Mouse (Mus musculus) forebrain, embryonic 15.5 days (tissue): ENCODE data around the gene Afap1. TPM values are rescaled to one million over a fixed set of nuclear protein-coding genes. Genes with fewer than 3 reads are reported as not detected.

Source experiments
- ATAC-seq: fragments of 200-750 bp; cut with Nextera tagmentation; replicated peaks from 2 replicates; pipeline ENCODE4 v1.8.0; 2017; ENCODE audit warnings: mild to moderate bottlenecking, moderate TSS enrichment, moderate library complexity
- H3K27ac ChIP-seq: fragments of 300-500 bp; sonication (generic); replicated peaks from 2 replicates; pipeline ENCODE4 v1.5.1; 2015; ENCODE audit warnings: mild to moderate bottlenecking, inconsistent platforms
- H3K27me3 ChIP-seq: fragments of 300-500 bp; sonication (generic); 2 replicates; pipeline ENCODE4 v1.6.1; 2015; ENCODE audit warnings: inconsistent platforms
- H3K36me3 ChIP-seq: fragments of 300-500 bp; sonication (generic); 2 replicates; pipeline ENCODE4 v1.6.1; 2015; ENCODE audit warnings: mild to moderate bottlenecking, inconsistent platforms
- H3K4me1 ChIP-seq: fragments of 300-500 bp; sonication (generic); 2 replicates; pipeline ENCODE4 v1.6.1; 2015; ENCODE audit warnings: inconsistent platforms
- H3K4me2 ChIP-seq: fragments of 300-500 bp; sonication (generic); replicated peaks from 2 replicates; pipeline ENCODE4 v1.6.1; 2015; ENCODE audit warnings: mild to moderate bottlenecking, inconsistent platforms
- H3K4me3 ChIP-seq: fragments of 300-500 bp; sonication (generic); 2 replicates; pipeline ENCODE4 v1.5.1; 2015; ENCODE audit warnings: mild to moderate bottlenecking, inconsistent platforms
- H3K9ac ChIP-seq: fragments of 300-500 bp; sonication (generic); replicated peaks from 2 replicates; pipeline ENCODE4 v1.6.1; 2015; ENCODE audit warnings: mild to moderate bottlenecking, inconsistent platforms
- H3K9me3 ChIP-seq: fragments of 300-500 bp; sonication (generic); 2 replicates; pipeline ENCODE4 v1.6.1; 2016; ENCODE audit warnings: inconsistent platforms
- WGBS: fragments of 180-500 bp; shearing (Covaris S2); methylation state at CpG from one replicate; pipeline ENCODE4 v1.1.7; 2015; ENCODE audit warnings: mixed read lengths; 5-methylcytosine and 5-hydroxymethylcytosine counted together
- polyA plus RNA-seq: library from polyadenylated mRNA; unstranded; fragments of >200 nt; fragmentation: Nextera tagmentation; extraction: Ambion mirVana; gene quantifications from 2 replicates; pipeline ENCODE4 v1.2.1, GENCODE M21; 2015

Gene Afap1
- polyA plus RNA-seq, 1 experiment from 2014 or later = 52.5 TPM

- WGBS = 81% methylated on average over 6 of the region's 6 CpGs
- Histone ChIP-seq H3K36me3 (peaks cover 44% of the 10 kb centered on the region), H3K9ac (no peak overlapping the region), H3K4me3 (no peak overlapping the region), H3K4me2 (no peak overlapping the region), H3K27ac (no peak overlapping the region), H3K4me1 (peaks cover 8% of the 10 kb centered on the region; the same call in 1 of the 2 replicates), H3K9me3 (no peaks in the 10 kb centered on the region), H3K27me3 (no peaks in the 10 kb centered on the region)
- ATAC-seq = no peak
Measured at GRCm38 (mm10) chr5:35989506-35989905, 96.4 kb downstream of the Afap1 start.

DNA sequence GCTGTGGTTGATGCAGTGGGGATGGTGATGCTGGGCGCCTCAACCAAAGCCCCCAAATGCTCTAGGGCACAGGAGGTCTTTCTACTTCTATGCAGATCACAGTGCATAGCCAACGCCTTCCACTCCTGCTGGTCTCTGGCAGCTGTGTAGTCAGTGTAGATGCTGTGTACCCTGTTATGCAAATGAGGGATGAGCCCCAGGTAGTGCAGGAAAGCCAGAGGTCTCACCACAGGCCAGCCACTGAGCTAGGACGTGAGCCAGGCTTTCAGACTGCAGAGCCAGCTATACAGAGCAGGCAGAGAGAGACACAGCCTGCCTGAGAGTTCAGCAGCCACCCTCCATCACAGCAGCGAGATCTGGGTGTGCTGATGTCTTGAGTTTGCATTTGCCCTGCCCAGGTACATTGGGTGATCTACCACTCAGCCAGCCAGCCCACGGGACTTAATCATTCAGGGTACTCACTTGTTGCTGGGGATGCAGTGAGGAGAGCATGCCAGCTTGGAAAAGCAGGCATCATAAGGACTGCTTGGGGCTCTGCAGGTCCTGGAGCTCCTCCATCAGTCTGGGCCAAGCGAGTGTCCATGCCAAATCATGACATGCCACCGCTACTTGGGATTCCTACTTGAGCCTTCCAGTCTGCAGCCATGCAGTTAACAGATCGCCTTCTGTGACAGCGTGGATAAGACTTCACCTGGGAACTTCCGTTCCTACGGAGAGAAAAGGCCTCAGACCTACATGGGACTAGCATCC lies 97.0 kb downstream of the Afap1 start:
- H3K27ac ChIP-seq = no peak overlapping the region
- H3K4me1 ChIP-seq = peaks cover 7% of the 10 kb centered on the region; the same call in 1 of the 2 replicates
- H3K4me3 ChIP-seq = no peak overlapping the region
- H3K9ac ChIP-seq = no peak overlapping the region
- no peak for ATAC-seq
- H3K4me2 ChIP-seq = no peak overlapping the region
- 79% methylated on average over 11 of the region's 11 CpGs for WGBS
- no peaks in the 10 kb centered on the region for H3K9me3 ChIP-seq
- H3K36me3 ChIP-seq = peaks cover 39% of the 10 kb centered on the region
- H3K27me3 ChIP-seq = no peaks in the 10 kb centered on the region

DNA sequence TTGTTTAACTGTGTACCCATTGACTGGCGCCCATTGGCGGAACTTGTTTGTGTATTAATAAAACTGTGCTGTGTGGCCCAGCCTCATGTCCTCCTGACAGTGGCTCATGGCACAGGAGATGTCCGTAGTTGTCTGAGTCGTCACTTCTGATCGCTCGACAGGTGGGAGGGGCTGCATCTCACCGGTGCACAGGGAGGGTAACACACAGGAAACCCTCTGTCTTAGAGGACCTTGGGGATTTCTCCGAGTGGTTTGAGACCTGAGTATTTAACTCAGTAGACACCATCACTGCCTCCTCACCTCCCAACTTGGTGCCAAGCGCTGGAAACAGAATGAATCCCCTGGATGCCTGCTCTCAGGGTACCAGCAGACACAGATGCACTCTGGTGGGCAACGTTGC lies 110.7 kb downstream of the Afap1 start:
- no peaks in the 10 kb centered on the region for H3K9me3 ChIP-seq
- H3K36me3 ChIP-seq = peaks cover 29% of the 10 kb centered on the region
- no peak overlapping the region for H3K4me2 ChIP-seq
- no peak for ATAC-seq
- H3K27ac ChIP-seq = no peak overlapping the region
- no peak overlapping the region for H3K9ac ChIP-seq
- H3K4me3 ChIP-seq = no peak overlapping the region
- H3K4me1 ChIP-seq = peaks cover 9% of the 10 kb centered on the region
- WGBS = 87% methylated on average over 10 of the region's 10 CpGs
- no peaks in the 10 kb centered on the region for H3K27me3 ChIP-seq

DNA sequence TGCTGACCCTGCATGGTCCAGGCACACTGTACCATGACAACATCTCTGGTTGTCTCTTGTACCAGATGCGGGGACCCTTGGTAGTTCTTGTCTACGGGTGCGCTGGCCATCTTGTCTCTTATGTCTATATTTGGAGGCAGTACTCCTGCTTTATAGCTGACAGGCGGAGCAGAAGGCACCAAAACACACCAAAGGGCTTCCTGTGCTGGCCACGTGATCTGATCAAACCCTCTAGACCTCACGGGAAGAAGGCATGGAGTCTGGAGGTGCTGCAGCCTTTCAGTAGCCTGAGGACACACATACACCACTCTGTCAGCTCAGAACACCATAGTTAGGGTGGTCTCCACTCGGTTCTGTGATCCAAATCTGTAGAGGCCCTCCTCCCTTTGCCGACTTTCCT lies 113.0 kb downstream of the Afap1 start:
- Histone ChIP-seq H3K27me3 (no peaks in the 10 kb centered on the region), H3K4me2 (no peak overlapping the region), H3K27ac (no peak overlapping the region), H3K4me1 (peaks cover 9% of the 10 kb centered on the region), H3K36me3 (peaks cover 8% of the 10 kb centered on the region), H3K4me3 (no peak overlapping the region), H3K9me3 (no peaks in the 10 kb centered on the region), H3K9ac (no peak overlapping the region)
- ATAC-seq = no peak
- 82% methylated on average over 8 of the region's 8 CpGs for WGBS

- no peak overlapping the region for H3K27ac ChIP-seq
- ATAC-seq = no peak
- no peak overlapping the region for H3K9ac ChIP-seq
- H3K27me3 ChIP-seq = no peaks in the 10 kb centered on the region
- 85% methylated on average over 5 of the region's 5 CpGs for WGBS
- no peaks in the 10 kb centered on the region for H3K9me3 ChIP-seq
- peaks cover 9% of the 10 kb centered on the region for H3K4me1 ChIP-seq
- peaks cover 3% of the 10 kb centered on the region; the same call in 1 of the 2 replicates for H3K36me3 ChIP-seq
- no peak overlapping the region for H3K4me3 ChIP-seq
- H3K4me2 ChIP-seq = no peak overlapping the region
Measured at GRCm38 (mm10) chr5:36006586-36006985, 113.5 kb downstream of the Afap1 start.

DNA sequence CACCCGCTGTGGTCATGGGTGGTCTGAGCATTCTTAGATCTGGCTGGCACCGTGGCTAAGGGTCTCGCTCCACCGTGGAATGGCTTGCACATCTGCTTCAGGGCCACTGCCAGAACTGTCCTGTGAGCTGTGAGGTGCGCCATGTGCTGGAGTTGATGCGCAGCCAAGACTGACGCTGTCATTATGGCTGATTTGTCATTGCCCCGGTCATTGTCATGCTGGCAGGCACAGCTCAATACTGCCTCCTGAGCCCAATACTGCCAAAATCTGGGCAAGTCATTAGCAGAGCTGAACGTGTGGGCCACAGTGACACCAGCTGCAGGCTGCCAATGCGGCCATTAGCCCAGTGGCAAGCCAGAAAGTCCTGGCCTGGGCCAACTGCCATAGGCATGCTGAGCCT lies 114.5 kb downstream of the Afap1 start:
- Histone ChIP-seq H3K27ac (no peak overlapping the region), H3K27me3 (no peaks in the 10 kb centered on the region), H3K9ac (no peak overlapping the region), H3K4me2 (no peak overlapping the region), H3K4me3 (no peak overlapping the region), H3K36me3 (0 out of 2 replicates have a peak, but pooled peaks cover 3% of the 10 kb centered on the region), H3K4me1 (peaks cover 9% of the 10 kb centered on the region), H3K9me3 (no peaks in the 10 kb centered on the region)
- 44% methylated on average over 10 of the region's 10 CpGs for WGBS
- ATAC-seq = peak; percentile 69

GRCm38 (mm10) chr5:36009405-36009804 lies 116.3 kb downstream of the Afap1 start:
- Histone ChIP-seq H3K4me2 (no peak overlapping the region), H3K4me3 (no peak overlapping the region), H3K27ac (no peak overlapping the region), H3K4me1 (peaks cover 9% of the 10 kb centered on the region), H3K9me3 (no peaks in the 10 kb centered on the region), H3K36me3 (0 out of 2 replicates have a peak, but pooled peaks cover 3% of the 10 kb centered on the region), H3K27me3 (no peaks in the 10 kb centered on the region), H3K9ac (no peak overlapping the region)
- WGBS = 92% methylated on average over 4 of the region's 4 CpGs
- ATAC-seq = no peak

GRCm38 (mm10) chr5:36018366-36018765 lies 125.2 kb downstream of the Afap1 start:
- WGBS = 84% methylated on average over 3 of the region's 3 CpGs
- Histone ChIP-seq H3K4me3 (no peak overlapping the region), H3K36me3 (no peaks in the 10 kb centered on the region), H3K27me3 (no peaks in the 10 kb centered on the region), H3K9ac (no peak overlapping the region), H3K9me3 (no peaks in the 10 kb centered on the region), H3K4me1 (no peaks in the 10 kb centered on the region), H3K4me2 (no peak overlapping the region), H3K27ac (no peak overlapping the region)
- ATAC-seq = no peak

DNA sequence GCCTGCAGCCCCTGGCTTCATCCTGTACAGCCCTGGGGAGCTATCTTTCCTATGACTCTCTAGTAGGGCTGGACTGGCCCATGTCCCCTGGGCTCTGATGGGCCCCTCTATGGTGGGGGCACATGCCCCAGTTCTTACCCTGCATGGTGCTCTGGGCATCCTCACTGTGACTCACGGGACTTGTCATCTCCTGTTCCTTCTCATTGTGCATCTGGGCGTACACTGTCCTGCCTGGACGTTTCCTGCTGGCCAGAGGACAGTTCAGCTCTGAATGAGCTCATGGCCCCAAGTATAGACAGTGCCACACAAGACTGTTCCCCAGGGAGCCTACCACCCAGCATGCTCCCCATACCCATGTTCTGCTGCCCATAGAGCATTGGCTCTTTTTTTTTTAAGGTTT lies 128.0 kb downstream of the Afap1 start:
- Histone ChIP-seq H3K27ac (no peak overlapping the region), H3K9ac (no peak overlapping the region), H3K36me3 (no peaks in the 10 kb centered on the region), H3K27me3 (no peaks in the 10 kb centered on the region), H3K4me1 (no peaks in the 10 kb centered on the region), H3K4me2 (no peak overlapping the region), H3K9me3 (no peaks in the 10 kb centered on the region), H3K4me3 (no peak overlapping the region)
- 84% methylated on average over 3 of the region's 3 CpGs for WGBS
- ATAC-seq = no peak

DNA sequence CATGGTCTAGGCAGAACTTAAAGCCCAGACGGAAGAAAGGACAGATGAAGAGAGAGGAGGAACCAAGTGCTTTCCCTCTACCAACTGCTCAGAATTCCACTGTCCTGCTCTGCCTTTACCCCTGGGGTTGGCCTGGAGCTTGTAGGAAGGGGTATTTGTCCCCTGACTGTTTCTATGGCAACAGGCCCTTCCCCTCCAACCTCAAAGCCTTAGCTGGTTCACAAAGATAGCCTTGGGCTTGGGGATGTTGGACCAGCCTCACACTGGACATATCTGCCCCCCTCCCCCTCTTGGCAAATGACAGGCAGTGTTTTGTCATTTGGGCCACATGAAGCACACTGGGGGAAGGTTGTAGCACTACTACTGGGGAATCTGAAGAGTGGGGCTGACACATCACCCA lies 129.2 kb downstream of the Afap1 start:
- H3K27me3 ChIP-seq = no peaks in the 10 kb centered on the region
- H3K4me3 ChIP-seq = no peak overlapping the region
- WGBS = 87% methylated on average over 1 of the region's 1 CpGs
- no peak overlapping the region for H3K27ac ChIP-seq
- H3K36me3 ChIP-seq = no peaks in the 10 kb centered on the region
- no peak overlapping the region for H3K9ac ChIP-seq
- H3K4me1 ChIP-seq = no peaks in the 10 kb centered on the region
- no peak for ATAC-seq
- H3K9me3 ChIP-seq = no peaks in the 10 kb centered on the region
- H3K4me2 ChIP-seq = no peak overlapping the region

- Histone ChIP-seq H3K36me3 (no peaks in the 10 kb centered on the region), H3K27me3 (no peaks in the 10 kb centered on the region), H3K4me3 (no peak overlapping the region), H3K9me3 (no peaks in the 10 kb centered on the region), H3K9ac (no peak overlapping the region), H3K4me2 (no peak overlapping the region), H3K4me1 (no peaks in the 10 kb centered on the region), H3K27ac (no peak overlapping the region)
- ATAC-seq = no peak
- WGBS = 90% methylated on average over 9 of the region's 9 CpGs
Measured at GRCm38 (mm10) chr5:36024003-36024685, 131.0 kb downstream of the Afap1 start.

- Histone ChIP-seq H3K4me3 (no peak overlapping the region), H3K4me1 (no peaks in the 10 kb centered on the region), H3K27me3 (no peaks in the 10 kb centered on the region), H3K4me2 (no peak overlapping the region), H3K27ac (no peak overlapping the region), H3K9me3 (no peaks in the 10 kb centered on the region), H3K36me3 (no peaks in the 10 kb centered on the region), H3K9ac (no peak overlapping the region)
- 78% methylated on average over 4 of the region's 4 CpGs for WGBS
- ATAC-seq = no peak
Measured at GRCm38 (mm10) chr5:36025076-36025475, 132.0 kb downstream of the Afap1 start.
